Mouse (Mus musculus) ES-E14 (cell line): ENCODE results near the gene Ncaph2. TPM values are rescaled to one million over a fixed set of nuclear protein-coding genes. Genes with fewer than 3 reads are reported as not detected.

Experiments used
- DNase-seq: peaks from one replicate; pipeline ENCODE4 v3.0.0-alpha.2; 2013; ENCODE audit warnings: low read depth, low spot score
- H3K27ac ChIP-seq: 2 replicates; pipeline ENCODE4 v1.5.1; 2012; ENCODE audit warnings: low read depth, mild to moderate bottlenecking, low read length, moderate library complexity, mixed read lengths; ENCODE audit not compliant: poor library complexity, insufficient read depth, severe bottlenecking
- H3K36me3 ChIP-seq: 2 replicates; pipeline ENCODE4 v1.6.1; 2012; ENCODE audit warnings: mild to moderate bottlenecking, low read length, moderate library complexity, mixed read lengths; ENCODE audit not compliant: control insufficient read depth, poor library complexity, insufficient read depth, severe bottlenecking
- H3K4me1 ChIP-seq, 2 experiments: fragments of 150-350 bp in 1 of 2; sonication (generic) in 1 of 2; 2 replicates each; pipeline ENCODE4 v1.6.1; 2012; ENCODE audit warnings: low read length in 2 of 2, mild to moderate bottlenecking in 1 of 2, mixed read lengths in 1 of 2; ENCODE audit not compliant: control insufficient read depth in 2 of 2, insufficient read depth in 2 of 2, poor library complexity in 1 of 2
- H3K4me3 ChIP-seq, 2 experiments: fragments of 150-350 bp in 1 of 2; sonication (generic) in 1 of 2; 2 replicates each; pipeline ENCODE4 v1.5.1; 2012; ENCODE audit warnings: low read length in 2 of 2, low read depth in 1 of 2, mild to moderate bottlenecking in 1 of 2, mixed read lengths in 1 of 2; ENCODE audit not compliant: insufficient read depth in 1 of 2, poor library complexity in 1 of 2, severe bottlenecking in 1 of 2
- H3K9ac ChIP-seq: 2 replicates; pipeline ENCODE4 v1.6.1; 2012; ENCODE audit warnings: low read depth, mild to moderate bottlenecking, low read length, mixed read lengths; ENCODE audit not compliant: poor library complexity, insufficient read depth, severe bottlenecking
- H3K9me3 ChIP-seq: fragments of 150-350 bp; sonication (generic); 2 replicates; pipeline ENCODE4 v1.6.1; 2012; ENCODE audit warnings: low read depth, mild to moderate bottlenecking, low read length; ENCODE audit not compliant: control insufficient read depth, insufficient read depth
- CHD2 ChIP-seq: IDR thresholded peaks from 2 replicates; pipeline ENCODE4 v1.6.1; 2014; ENCODE audit warnings: mild to moderate bottlenecking, low read depth, low read length, inconsistent platforms
- HCFC1 ChIP-seq: IDR thresholded peaks from 2 replicates; pipeline ENCODE4 v1.6.1; 2012; ENCODE audit warnings: low read length, inconsistent platforms, borderline replicate concordance; ENCODE audit not compliant: insufficient read depth
- MAFK ChIP-seq: IDR thresholded peaks from 2 replicates; pipeline ENCODE4 v1.6.1; 2014; ENCODE audit warnings: mild to moderate bottlenecking, low read depth, low read length, inconsistent platforms; ENCODE audit not compliant: insufficient read depth
- ZC3H11A ChIP-seq: IDR thresholded peaks from 2 replicates; pipeline ENCODE4 v1.6.1; 2012; ENCODE audit warnings: low read depth, mild to moderate bottlenecking, inconsistent platforms, low read length, borderline replicate concordance
- ZNF384 ChIP-seq: IDR thresholded peaks from 2 replicates; pipeline ENCODE4 v1.6.1; 2012; ENCODE audit warnings: low read depth, low read length, inconsistent platforms
- in situ Hi-C, 2 experiments: fragments of 600-800 bp; cut with MboI; formaldehyde crosslinking; loops; one replicate each; pipeline ENCODE4 v1.15.1; 2025; ENCODE audit warnings: low sequenced_read_pairs in 2 of 2, inconsistent platforms in 1 of 2; ENCODE audit not compliant: unreplicated experiment in 2 of 2
- total RNA-seq: library from RNA; depleted of rRNA; stranded (reverse); fragments of 300-350 nt; gene quantifications from 2 replicates; pipeline ENCODE4 v1.2.3, GENCODE M21; 2012

Ncaph2 gene
- total RNA-seq, 1 experiment, result 205 TPM

GRCm38 (mm10) chr15:89372068-89372467 lies 16.5 kb downstream of the Ncaph2 start:
- no peak for DNase-seq
- H3K4me3 ChIP-seq, result peak overlapping the region in 1 of 2 experiments; percentile 71; a peak in 2 of 4 replicates
- peaks cover 2 to 16% of the 10 kb centered on the region in 2 experiments; a peak in 3 of 4 replicates for H3K4me1 ChIP-seq
- peaks cover 55% of the 10 kb centered on the region for H3K36me3 ChIP-seq
- no peak overlapping the region for H3K27ac ChIP-seq
- in situ Hi-C loops, result no loop called here
- peak overlapping the region; percentile 86; the same call in 1 of the 2 replicates for H3K9ac ChIP-seq
- TF ChIP-seq CHD2, result no peak
- no peak for TF ChIP-seq ZNF384
- TF ChIP-seq HCFC1, result no peak
- TF ChIP-seq ZC3H11A, result no peak
- no peak for TF ChIP-seq MAFK
- no peaks in the 10 kb centered on the region for H3K9me3 ChIP-seq

GRCm38 (mm10) chr15:89372536-89372935 lies 17.0 kb downstream of the Ncaph2 start:
- H3K4me3 ChIP-seq, result peak overlapping the region; percentile 71 to 77; a peak in 3 of 4 replicates
- no peak for TF ChIP-seq ZC3H11A
- TF ChIP-seq MAFK, result no peak
- TF ChIP-seq HCFC1, result no peak
- no peak for TF ChIP-seq ZNF384
- TF ChIP-seq CHD2, result no peak
- H3K27ac ChIP-seq, result peak overlapping the region; percentile 83; the same call in 1 of the 2 replicates
- H3K4me1 ChIP-seq, result peaks cover 2 to 20% of the 10 kb centered on the region in 2 experiments; a peak in 3 of 4 replicates
- DNase-seq, result no peak
- no peaks in the 10 kb centered on the region for H3K9me3 ChIP-seq
- H3K36me3 ChIP-seq, result peaks cover 52% of the 10 kb centered on the region
- H3K9ac ChIP-seq, result peak overlapping the region; percentile 86; the same call in 1 of the 2 replicates
- in situ Hi-C loops, result no loop called here

- DNase-seq, result peak; percentile 78
- H3K9me3 ChIP-seq, result no peaks in the 10 kb centered on the region
- peak overlapping the region; percentile 86 for H3K9ac ChIP-seq
- H3K4me3 ChIP-seq, result peak overlapping the region; percentile 71 to 77
- peak; percentile 33; the same call in 1 of the 2 replicates for TF ChIP-seq HCFC1
- no peak for TF ChIP-seq ZNF384
- H3K4me1 ChIP-seq, result peaks cover 2 to 24% of the 10 kb centered on the region in 2 experiments; a peak in 3 of 4 replicates
- peak overlapping the region; percentile 83 for H3K27ac ChIP-seq
- peaks cover 45% of the 10 kb centered on the region for H3K36me3 ChIP-seq
- in situ Hi-C loops, result no loop called here
These were observed 17.7 kb downstream of the Ncaph2 start for GRCm38 (mm10) chr15:89373027-89373761.

GRCm38 (mm10) chr15:89373762-89374248 lies 18.3 kb downstream of the Ncaph2 start, which contains the start of gene Sco2:
TSS of gene Sco2 (minus strand) at chr15:89373846.
- peak; percentile 87 for DNase-seq
- Histone ChIP-seq H3K4me1 (peaks cover 2 to 25% of the 10 kb centered on the region in 2 experiments; a peak in 3 of 4 replicates), H3K9ac (peak within 1 kb of the TSS; percentile 86), H3K36me3 (peaks cover 40% of the 10 kb centered on the region), H3K9me3 (no peaks in the 10 kb centered on the region), H3K27ac (peak within 1 kb of the TSS; percentile 83), H3K4me3 (peak within 1 kb of the TSS; percentile 71 to 77)
- TF ChIP-seq HCFC1 (no peak), ZNF384 (no peak), ZC3H11A (no peak), CHD2 (no peak), MAFK (no peak)
- in situ Hi-C loops, result no loop called here
